Mouse (Mus musculus) mesoderm, embryonic 11.5 days (tissue): Measurements from ENCODE around the gene Klc4.

Experiments
- DNase-seq: peaks from one replicate; pipeline ENCODE4 v3.0.0-alpha.2; 2012; ENCODE audit warnings: low read depth, low spot score

The Klc4 gene

GRCm38 (mm10) chr17:46589635-46590314 is 56.0 kb downstream of the Klc4 start:
- no peak for DNase-seq

DNA sequence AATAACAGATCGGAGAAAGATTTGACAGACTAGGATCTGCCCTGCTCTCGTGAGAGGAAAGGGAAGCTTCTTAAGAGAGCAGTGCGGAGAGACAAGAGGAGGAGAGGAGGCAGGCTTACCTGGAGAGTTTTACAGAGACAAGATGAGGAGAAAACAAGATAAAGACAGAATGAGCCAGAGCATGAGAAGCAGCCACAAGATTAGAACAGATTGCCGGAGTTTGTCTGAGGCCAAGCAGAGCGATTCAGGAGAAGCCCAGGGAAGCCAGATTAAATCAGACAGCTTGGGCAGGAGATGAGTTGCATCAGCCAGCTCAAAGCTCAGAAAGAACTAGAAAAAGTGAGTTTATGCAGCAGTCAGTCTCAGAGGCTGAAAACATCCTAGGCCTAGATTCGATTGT is 56.9 kb downstream of the Klc4 start:
- DNase-seq = no peak

DNA sequence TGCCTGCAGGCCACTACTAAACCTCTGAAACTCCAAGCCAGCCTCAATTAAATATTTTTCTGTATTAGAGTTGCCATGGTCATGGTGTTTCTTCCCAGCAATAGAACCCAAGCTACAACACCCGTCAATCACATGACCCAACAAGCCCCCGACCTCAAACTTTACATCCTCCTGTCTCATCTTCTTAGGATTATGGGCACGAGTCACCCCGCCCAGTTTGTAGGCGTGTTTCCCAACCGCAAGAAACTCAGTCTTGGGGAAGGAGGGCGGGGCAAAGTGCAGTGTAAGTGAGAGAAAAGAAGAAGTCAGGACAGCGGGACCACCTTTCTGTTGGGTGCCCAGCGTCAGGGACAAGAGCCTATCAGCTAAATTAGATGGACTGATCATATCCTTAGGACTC is 57.6 kb downstream of the Klc4 start:
- no peak for DNase-seq

GRCm38 (mm10) chr17:46586327-46586726 is 59.5 kb downstream of the Klc4 start:
- no peak for DNase-seq
